Mouse (Mus musculus) brown adipose tissue, adult 24 weeks (tissue): Measurements from ENCODE around the gene Pbsn. TPM values are rescaled to one million over a fixed set of nuclear protein-coding genes. Genes with fewer than 3 reads are reported as not detected.

Experiments used
- polyA plus RNA-seq: library from polyadenylated mRNA; stranded (reverse); fragments of >200 nt; gene quantifications from 2 replicates; pipeline ENCODE4 v1.2.4, GENCODE M21; 2012; ENCODE audit not compliant: missing spikeins, insufficient read depth, insufficient read length

Pbsn gene
- polyA plus RNA-seq, 1 experiment = not detected

Other genes starting within 250 kb of the Pbsn start
- 8.0 and 8.1 TPM in 2 replicates for gene Prkx, start 57.3 kb downstream of the Pbsn start, polyA plus RNA-seq
- not detected in 2 replicates for gene Gm14744, start 11.1 kb upstream of the Pbsn start, polyA plus RNA-seq
- not detected in 2 replicates for gene 5430402E10Rik, start 71.4 kb upstream of the Pbsn start, polyA plus RNA-seq
- gene Obp1a, start 237.8 kb upstream of the Pbsn start, polyA plus RNA-seq = not detected in 2 replicates